Mouse (Mus musculus): ENCODE data around the gene Thy1. TPM values are rescaled to one million over a fixed set of nuclear protein-coding genes. Genes with fewer than 3 reads are reported as not detected.

Gene Thy1
- polyA plus RNA-seq, 1 experiment from 2014 or later = 2.4 TPM

GRCm38 (mm10) chr9:44041511-44042395 is 1.4 kb upstream of the Thy1 start:
- no peak overlapping the region for H3K27ac ChIP-seq (replicated peaks; ENCODE audit: low read depth, low read length)
- no peaks in the 10 kb centered on the region for H3K36me3 ChIP-seq (replicated peaks; ENCODE audit: control insufficient read depth, insufficient read depth, low read depth, low read length)
- DNase-seq (ENCODE audit: low spot score) (no peak), ATAC-seq (replicated peaks; ENCODE audit: insufficient number of reproducible peaks, low FRiP score, low TSS enrichment, low read depth) (no peak)
- H3K4me3 ChIP-seq (ENCODE audit: low read depth, low read length) = no peak overlapping the region
- H3K27me3 ChIP-seq (ENCODE audit: control insufficient read depth, insufficient read depth, low read length) = peaks cover 23% of the 10 kb centered on the region
- 67% methylated on average over 7 of the region's 7 CpGs for WGBS
- no peak overlapping the region for H3K4me2 ChIP-seq (ENCODE audit: low read depth, low read length)
- 0 out of 2 replicates have a peak, but pooled peaks cover 2% of the 10 kb centered on the region for H3K4me1 ChIP-seq (ENCODE audit: control insufficient read depth, insufficient read depth, low read length)
- H3K9me3 ChIP-seq (replicated peaks; ENCODE audit: control insufficient read depth, low read length) = no peaks in the 10 kb centered on the region
- no peak overlapping the region for H3K9ac ChIP-seq (replicated peaks; ENCODE audit: low read length)

GRCm38 (mm10) chr9:44042396-44042680 is 846 bp upstream of the Thy1 start:
- Histone ChIP-seq H3K27ac (replicated peaks; ENCODE audit: low read depth, low read length) (no peak overlapping the region), H3K4me1 (ENCODE audit: control insufficient read depth, insufficient read depth, low read length) (peaks cover 2% of the 10 kb centered on the region; the same call in 1 of the 2 replicates), H3K27me3 (ENCODE audit: control insufficient read depth, insufficient read depth, low read length) (peaks cover 23% of the 10 kb centered on the region), H3K4me3 (ENCODE audit: low read depth, low read length) (no peak overlapping the region), H3K4me2 (ENCODE audit: low read depth, low read length) (no peak overlapping the region), H3K9ac (replicated peaks; ENCODE audit: low read length) (no peak overlapping the region), H3K36me3 (replicated peaks; ENCODE audit: control insufficient read depth, insufficient read depth, low read depth, low read length) (no peaks in the 10 kb centered on the region), H3K9me3 (replicated peaks; ENCODE audit: control insufficient read depth, low read length) (no peaks in the 10 kb centered on the region)
- ATAC-seq (replicated peaks; ENCODE audit: insufficient number of reproducible peaks, low FRiP score, low TSS enrichment, low read depth) = no peak
- no peak for DNase-seq (ENCODE audit: low spot score)
- WGBS = 77% methylated on average over 1 of the region's 1 CpGs

DNA sequence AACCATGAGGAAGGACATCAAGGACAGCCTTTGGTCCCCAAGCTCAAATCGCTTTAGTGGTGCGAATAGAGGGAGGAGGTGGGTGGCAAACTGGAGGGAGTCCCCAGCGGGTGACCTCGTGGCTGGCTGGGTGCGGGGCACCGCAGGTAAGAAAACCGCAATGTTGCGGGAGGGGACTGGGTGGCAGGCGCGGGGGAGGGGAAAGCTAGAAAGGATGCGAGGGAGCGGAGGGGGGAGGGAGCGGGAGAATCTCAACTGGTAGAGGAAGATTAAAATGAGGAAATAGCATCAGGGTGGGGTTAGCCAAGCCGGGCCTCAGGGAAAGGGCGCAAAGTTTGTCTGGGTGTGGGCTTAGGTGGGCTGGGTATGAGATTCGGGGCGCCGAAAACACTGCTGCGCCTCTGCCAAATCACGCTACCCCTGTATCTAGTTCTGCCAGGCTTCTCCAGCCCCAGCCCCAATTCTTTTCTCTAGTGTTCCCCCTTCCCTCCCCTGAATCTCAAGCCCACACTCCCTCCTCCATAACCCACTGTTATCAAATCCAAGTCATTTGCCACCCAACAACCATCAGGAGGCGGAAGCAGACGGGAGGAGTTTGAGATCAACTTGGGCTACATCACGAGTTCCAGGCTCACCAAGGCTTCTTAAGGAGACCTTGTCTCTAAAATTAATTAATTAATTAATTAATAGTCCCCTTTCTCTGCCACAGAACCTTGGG is 683 bp downstream of the Thy1 start:
- ATAC-seq (replicated peaks; ENCODE audit: insufficient number of reproducible peaks, low FRiP score, low TSS enrichment, low read depth) = no peak
- H3K27ac ChIP-seq (replicated peaks; ENCODE audit: low read depth, low read length) = no peak overlapping the region
- peak overlapping the region; percentile 25; the same call in 1 of the 2 replicates for H3K9ac ChIP-seq (replicated peaks; ENCODE audit: low read length)
- H3K4me2 ChIP-seq (ENCODE audit: low read depth, low read length) = peak overlapping the region; percentile 69
- peak overlapping the region; percentile 33 for H3K4me3 ChIP-seq (ENCODE audit: low read depth, low read length)
- peaks cover 23% of the 10 kb centered on the region for H3K27me3 ChIP-seq (ENCODE audit: control insufficient read depth, insufficient read depth, low read length)
- WGBS = 2% methylated on average over 23 of the region's 23 CpGs
- H3K9me3 ChIP-seq (replicated peaks; ENCODE audit: control insufficient read depth, low read length) = no peaks in the 10 kb centered on the region
- no peaks in the 10 kb centered on the region for H3K36me3 ChIP-seq (replicated peaks; ENCODE audit: control insufficient read depth, insufficient read depth, low read depth, low read length)
- H3K4me1 ChIP-seq (ENCODE audit: control insufficient read depth, insufficient read depth, low read length) = peaks cover 2% of the 10 kb centered on the region; the same call in 1 of the 2 replicates
- DNase-seq (ENCODE audit: low spot score) = no peak

GRCm38 (mm10) chr9:44044426-44045157 is 1.4 kb downstream of the Thy1 start:
- DNase-seq (ENCODE audit: low spot score) (no peak), ATAC-seq (replicated peaks; ENCODE audit: insufficient number of reproducible peaks, low FRiP score, low TSS enrichment, low read depth) (no peak)
- Histone ChIP-seq H3K36me3 (replicated peaks; ENCODE audit: control insufficient read depth, insufficient read depth, low read depth, low read length) (no peaks in the 10 kb centered on the region), H3K27me3 (ENCODE audit: control insufficient read depth, insufficient read depth, low read length) (peaks cover 23% of the 10 kb centered on the region), H3K27ac (replicated peaks; ENCODE audit: low read depth, low read length) (no peak overlapping the region), H3K9me3 (replicated peaks; ENCODE audit: control insufficient read depth, low read length) (no peaks in the 10 kb centered on the region), H3K9ac (replicated peaks; ENCODE audit: low read length) (no peak overlapping the region), H3K4me2 (ENCODE audit: low read depth, low read length) (no peak overlapping the region), H3K4me1 (ENCODE audit: control insufficient read depth, insufficient read depth, low read length) (peaks cover 2% of the 10 kb centered on the region; the same call in 1 of the 2 replicates), H3K4me3 (ENCODE audit: low read depth, low read length) (0 out of 2 replicates have a peak overlapping the region, but pooled peaks have one; percentile 33)
- 36% methylated on average over 14 of the region's 14 CpGs for WGBS

DNA sequence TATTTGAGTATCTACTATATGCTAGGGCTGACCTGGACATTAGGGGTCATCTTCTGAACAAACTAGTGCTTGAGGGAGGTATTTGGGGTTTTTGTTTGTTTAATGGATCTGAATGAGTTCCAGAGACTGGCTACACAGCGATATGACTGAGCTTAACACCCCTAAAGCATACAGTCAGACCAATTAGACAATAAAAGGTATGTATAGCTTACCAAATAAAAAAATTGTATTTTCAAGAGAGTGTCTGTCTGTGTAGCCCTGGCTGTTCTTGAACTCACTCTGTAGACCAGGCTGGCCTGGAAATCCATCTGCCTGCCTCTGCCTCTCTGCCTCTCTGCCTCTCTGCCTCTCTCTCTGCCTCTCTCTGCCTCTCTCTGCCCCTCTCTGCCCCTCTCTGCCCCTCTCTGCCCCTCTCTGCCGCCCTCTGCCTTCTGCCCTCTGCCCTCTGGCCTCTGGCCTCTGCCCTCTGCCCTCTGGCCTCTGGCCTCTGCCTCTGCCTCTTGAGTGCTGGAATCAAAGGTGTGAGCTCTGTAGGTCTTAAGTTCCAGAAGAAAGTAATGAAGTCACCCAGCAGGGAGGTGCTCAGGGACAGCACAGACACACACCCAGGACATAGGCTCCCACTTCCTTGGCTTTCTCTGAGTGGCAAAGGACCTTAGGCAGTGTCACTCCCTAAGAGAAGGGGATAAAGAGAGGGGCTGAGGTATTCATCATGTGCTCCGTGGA is 2.1 kb downstream of the Thy1 start:
- peaks cover 23% of the 10 kb centered on the region for H3K27me3 ChIP-seq (ENCODE audit: control insufficient read depth, insufficient read depth, low read length)
- no peak overlapping the region for H3K9ac ChIP-seq (replicated peaks; ENCODE audit: low read length)
- H3K27ac ChIP-seq (replicated peaks; ENCODE audit: low read depth, low read length) = no peak overlapping the region
- no peak for ATAC-seq (replicated peaks; ENCODE audit: insufficient number of reproducible peaks, low FRiP score, low TSS enrichment, low read depth)
- peaks cover 2% of the 10 kb centered on the region; the same call in 1 of the 2 replicates for H3K4me1 ChIP-seq (ENCODE audit: control insufficient read depth, insufficient read depth, low read length)
- H3K36me3 ChIP-seq (replicated peaks; ENCODE audit: control insufficient read depth, insufficient read depth, low read depth, low read length) = no peaks in the 10 kb centered on the region
- 59% methylated on average over 3 of the region's 3 CpGs for WGBS
- H3K4me2 ChIP-seq (ENCODE audit: low read depth, low read length) = no peak overlapping the region
- no peak for DNase-seq (ENCODE audit: low spot score)
- no peak overlapping the region for H3K4me3 ChIP-seq (ENCODE audit: low read depth, low read length)
- no peaks in the 10 kb centered on the region for H3K9me3 ChIP-seq (replicated peaks; ENCODE audit: control insufficient read depth, low read length)

DNA sequence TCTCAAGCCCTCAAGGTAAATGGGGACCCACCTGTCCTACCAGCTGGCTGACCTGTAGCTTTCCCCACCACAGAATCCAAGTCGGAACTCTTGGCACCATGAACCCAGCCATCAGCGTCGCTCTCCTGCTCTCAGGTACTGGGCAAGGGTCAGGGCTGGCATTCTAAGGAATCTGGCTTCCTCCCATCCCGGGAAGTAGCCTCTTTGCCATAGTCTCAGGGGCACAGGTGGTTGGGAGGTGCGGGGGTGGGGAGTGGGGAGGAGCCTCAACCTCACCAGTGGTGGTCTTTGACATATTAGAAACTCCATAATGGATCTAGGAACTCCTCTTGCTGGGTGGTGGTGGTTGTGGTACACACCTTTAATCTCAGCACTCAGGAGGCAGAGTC is 2.7 kb downstream of the Thy1 start:
- Histone ChIP-seq H3K9me3 (replicated peaks; ENCODE audit: control insufficient read depth, low read length) (no peaks in the 10 kb centered on the region), H3K9ac (replicated peaks; ENCODE audit: low read length) (no peak overlapping the region), H3K4me3 (ENCODE audit: low read depth, low read length) (no peak overlapping the region), H3K4me2 (ENCODE audit: low read depth, low read length) (no peak overlapping the region), H3K36me3 (replicated peaks; ENCODE audit: control insufficient read depth, insufficient read depth, low read depth, low read length) (no peaks in the 10 kb centered on the region), H3K27me3 (ENCODE audit: control insufficient read depth, insufficient read depth, low read length) (peaks cover 23% of the 10 kb centered on the region), H3K4me1 (ENCODE audit: control insufficient read depth, insufficient read depth, low read length) (peaks cover 2% of the 10 kb centered on the region; the same call in 1 of the 2 replicates), H3K27ac (replicated peaks; ENCODE audit: low read depth, low read length) (no peak overlapping the region)
- DNase-seq (ENCODE audit: low spot score) (no peak), ATAC-seq (replicated peaks; ENCODE audit: insufficient number of reproducible peaks, low FRiP score, low TSS enrichment, low read depth) (no peak)
- 80% methylated on average over 5 of the region's 5 CpGs for whole genome bisulfite sequencing

DNA sequence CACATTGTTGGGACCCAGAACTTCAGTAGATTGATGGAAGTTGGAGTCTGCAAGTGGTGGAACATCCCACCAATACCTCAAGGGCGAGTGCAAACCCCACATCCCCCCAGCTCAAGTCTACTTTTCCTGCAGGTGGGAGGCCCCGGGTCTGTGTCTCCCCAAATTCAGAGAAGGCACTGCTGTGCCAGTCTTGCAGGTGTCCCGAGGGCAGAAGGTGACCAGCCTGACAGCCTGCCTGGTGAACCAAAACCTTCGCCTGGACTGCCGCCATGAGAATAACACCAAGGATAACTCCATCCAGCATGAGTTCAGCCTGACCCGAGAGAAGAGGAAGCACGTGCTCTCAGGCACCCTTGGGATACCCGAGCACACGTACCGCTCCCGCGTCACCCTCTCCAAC is 3.2 kb downstream of the Thy1 start:
- Histone ChIP-seq H3K9ac (replicated peaks; ENCODE audit: low read length) (no peak overlapping the region), H3K36me3 (replicated peaks; ENCODE audit: control insufficient read depth, insufficient read depth, low read depth, low read length) (no peaks in the 10 kb centered on the region), H3K27ac (replicated peaks; ENCODE audit: low read depth, low read length) (no peak overlapping the region), H3K4me1 (ENCODE audit: control insufficient read depth, insufficient read depth, low read length) (peaks cover 2% of the 10 kb centered on the region; the same call in 1 of the 2 replicates), H3K4me3 (ENCODE audit: low read depth, low read length) (no peak overlapping the region), H3K4me2 (ENCODE audit: low read depth, low read length) (no peak overlapping the region), H3K27me3 (ENCODE audit: control insufficient read depth, insufficient read depth, low read length) (peaks cover 23% of the 10 kb centered on the region), H3K9me3 (replicated peaks; ENCODE audit: control insufficient read depth, low read length) (no peaks in the 10 kb centered on the region)
- DNase-seq (ENCODE audit: low spot score) (no peak), ATAC-seq (replicated peaks; ENCODE audit: insufficient number of reproducible peaks, low FRiP score, low TSS enrichment, low read depth) (no peak)
- WGBS = 89% methylated on average over 12 of the region's 12 CpGs

Data from embryonic facial prominence, embryonic 11.5 days (tissue).